Mouse (Mus musculus) bone marrow, adult 2 months (tissue): ENCODE results near the gene 2610301B20Rik. TPM values are rescaled to one million over a fixed set of nuclear protein-coding genes. Genes with fewer than 3 reads are reported as not detected.

Source experiments
- H3K27ac ChIP-seq: fragments of 200-500 bp; 2 replicates; pipeline ENCODE4 v1.5.1; 2012; ENCODE audit warnings: low read depth, mild to moderate bottlenecking, control low read depth, inconsistent platforms, low read length; ENCODE audit not compliant: control insufficient read depth, poor library complexity, insufficient read depth
- H3K4me1 ChIP-seq: fragments of 200-500 bp; 2 replicates; pipeline ENCODE4 v1.6.1; 2011; ENCODE audit warnings: low read length; ENCODE audit not compliant: control insufficient read depth, insufficient read depth
- H3K4me3 ChIP-seq: fragments of 200-500 bp; replicated peaks from 2 replicates; pipeline ENCODE3; 2011; ENCODE audit warnings: mild to moderate bottlenecking, low read depth, low read length, control low read depth; ENCODE audit not compliant: control insufficient read depth
- CTCF ChIP-seq: fragments of 200-500 bp; IDR thresholded peaks from 2 replicates; pipeline ENCODE4 v1.5.1; 2011; ENCODE audit warnings: low read length, control low read depth; ENCODE audit not compliant: control insufficient read depth, insufficient read depth
- POLR2A ChIP-seq: fragments of 200-500 bp; IDR thresholded peaks from 2 replicates; pipeline ENCODE4 v1.6.1; 2011; ENCODE audit warnings: low read depth, mild to moderate bottlenecking, control low read depth, low read length, borderline replicate concordance; ENCODE audit not compliant: control insufficient read depth
- WGBS: fragments of 180-500 bp; shearing (Covaris S2); methylation state at CpG from one replicate; pipeline ENCODE4 v1.1.7; 2018; 5-methylcytosine and 5-hydroxymethylcytosine counted together
- polyA plus RNA-seq: library from polyadenylated mRNA; stranded (reverse); fragments of >200 nt; gene quantifications from 2 replicates; pipeline ENCODE4 v1.2.4, GENCODE M21; 2011; ENCODE audit warnings: low replicate concordance; ENCODE audit not compliant: missing spikeins, insufficient read depth, insufficient read length

Gene 2610301B20Rik
- 2.1 and 4.7 TPM in 2 replicates for polyA plus RNA-seq

DNA sequence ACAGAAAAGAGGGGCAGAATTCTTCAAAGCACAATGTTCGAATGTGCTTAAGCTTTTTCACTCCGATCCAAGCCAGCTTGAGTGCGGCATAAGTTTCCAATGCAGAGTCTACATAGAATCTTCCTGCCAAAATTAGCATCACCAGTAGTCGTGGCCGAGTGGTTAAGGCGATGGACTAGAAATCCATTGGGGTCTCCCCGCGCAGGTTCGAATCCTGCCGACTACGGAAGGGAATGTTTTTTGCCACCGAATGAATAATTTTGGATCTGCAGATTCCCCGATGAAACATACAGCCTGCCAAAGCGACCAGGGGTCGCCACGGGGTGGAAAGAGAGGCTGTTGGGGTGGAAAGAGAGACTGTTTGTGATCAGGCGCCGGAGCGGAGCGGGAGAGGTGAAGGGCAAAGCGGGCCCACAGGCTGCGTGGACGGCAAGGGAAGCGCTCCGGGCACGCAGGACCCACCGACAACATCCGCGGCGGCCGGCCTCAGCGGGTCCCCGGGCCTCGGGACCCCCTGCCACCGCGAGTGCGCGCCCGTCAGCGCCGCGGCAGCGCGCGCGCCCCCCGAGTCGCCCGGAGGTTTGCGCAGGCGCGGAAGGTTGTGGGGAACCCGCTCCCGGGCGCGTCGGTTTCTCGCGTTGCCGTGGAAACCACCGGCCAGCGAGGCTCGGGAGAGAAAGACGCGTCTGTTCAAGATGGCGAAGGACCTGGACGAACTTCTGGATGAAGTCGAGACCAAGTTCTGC lies at the start of gene 2610301B20Rik:
2610301B20Rik (plus strand) TSS at position 579 of the 746 bp plus-strand sequence.
- H3K4me1 ChIP-seq: no peaks in the 10 kb centered on the region
- TF ChIP-seq POLR2A (0 out of 2 replicates have a peak, but pooled peaks have one; percentile 21), CTCF (no peak)
- H3K27ac ChIP-seq: peak within 1 kb of the TSS; percentile 99
- H3K4me3 ChIP-seq: peak within 1 kb of the TSS; percentile 74
- 1% methylated on average over 68 of the region's 68 CpGs for WGBS

- H3K4me1 ChIP-seq: no peaks in the 10 kb centered on the region
- TF ChIP-seq CTCF: no peak
- no peak for TF ChIP-seq POLR2A
- H3K4me3 ChIP-seq: no peak overlapping the region
- 62% methylated on average over 1 of the region's 1 CpGs for WGBS
- H3K27ac ChIP-seq: no peak overlapping the region
Observed at GRCm38 (mm10) chr4:10833273-10833672, 41.0 kb upstream of the 2610301B20Rik start.

GRCm38 (mm10) chr4:10835252-10836051 lies 38.8 kb upstream of the 2610301B20Rik start:
- no peak overlapping the region for H3K4me3 ChIP-seq
- WGBS: 74% methylated on average over 6 of the region's 6 CpGs
- no peaks in the 10 kb centered on the region for H3K4me1 ChIP-seq
- no peak for TF ChIP-seq POLR2A
- TF ChIP-seq CTCF: no peak
- no peak overlapping the region for H3K27ac ChIP-seq

DNA sequence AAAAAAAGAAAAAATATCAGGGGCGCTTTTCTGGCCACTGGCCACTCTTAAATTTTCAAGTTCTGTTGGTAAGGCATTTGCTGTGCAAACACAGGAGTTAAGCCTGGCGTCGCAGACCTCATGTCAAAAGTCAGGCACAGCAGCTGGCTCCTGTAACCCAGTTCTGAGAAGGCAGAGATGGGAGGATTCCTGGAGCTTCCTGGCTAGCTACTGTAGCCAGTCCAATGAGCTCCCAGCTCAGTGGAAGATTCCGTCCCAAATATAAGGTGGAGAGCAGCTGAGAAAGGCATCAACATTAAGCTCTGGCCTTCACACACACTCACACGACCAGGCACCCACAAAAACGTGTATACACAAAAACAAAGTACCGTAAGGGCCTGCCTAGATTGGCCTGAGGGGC lies 28.4 kb upstream of the 2610301B20Rik start:
- TF ChIP-seq POLR2A (no peak), CTCF (no peak)
- Histone ChIP-seq H3K4me1 (no peaks in the 10 kb centered on the region), H3K4me3 (no peak overlapping the region), H3K27ac (no peak overlapping the region)
- 76% methylated on average over 7 of the region's 7 CpGs for WGBS

- H3K4me1 ChIP-seq: no peaks in the 10 kb centered on the region
- 78% methylated on average over 7 of the region's 7 CpGs for WGBS
- no peak overlapping the region for H3K4me3 ChIP-seq
- TF ChIP-seq POLR2A: no peak
- no peak for TF ChIP-seq CTCF
- no peak overlapping the region for H3K27ac ChIP-seq
Observed at GRCm38 (mm10) chr4:10849812-10850211, 24.5 kb upstream of the 2610301B20Rik start.

- no peak overlapping the region for H3K4me3 ChIP-seq
- TF ChIP-seq CTCF (no peak), POLR2A (no peak)
- no peaks in the 10 kb centered on the region for H3K4me1 ChIP-seq
- 53% methylated on average over 5 of the region's 5 CpGs for WGBS
- no peak overlapping the region for H3K27ac ChIP-seq
Observed at GRCm38 (mm10) chr4:10851013-10851412, 23.3 kb upstream of the 2610301B20Rik start.

- H3K27ac ChIP-seq: no peak overlapping the region
- no peak for TF ChIP-seq CTCF
- no peak for TF ChIP-seq POLR2A
- no peak overlapping the region for H3K4me3 ChIP-seq
- no peaks in the 10 kb centered on the region for H3K4me1 ChIP-seq
Observed at GRCm38 (mm10) chr4:10859174-10859573, 15.1 kb upstream of the 2610301B20Rik start.

DNA sequence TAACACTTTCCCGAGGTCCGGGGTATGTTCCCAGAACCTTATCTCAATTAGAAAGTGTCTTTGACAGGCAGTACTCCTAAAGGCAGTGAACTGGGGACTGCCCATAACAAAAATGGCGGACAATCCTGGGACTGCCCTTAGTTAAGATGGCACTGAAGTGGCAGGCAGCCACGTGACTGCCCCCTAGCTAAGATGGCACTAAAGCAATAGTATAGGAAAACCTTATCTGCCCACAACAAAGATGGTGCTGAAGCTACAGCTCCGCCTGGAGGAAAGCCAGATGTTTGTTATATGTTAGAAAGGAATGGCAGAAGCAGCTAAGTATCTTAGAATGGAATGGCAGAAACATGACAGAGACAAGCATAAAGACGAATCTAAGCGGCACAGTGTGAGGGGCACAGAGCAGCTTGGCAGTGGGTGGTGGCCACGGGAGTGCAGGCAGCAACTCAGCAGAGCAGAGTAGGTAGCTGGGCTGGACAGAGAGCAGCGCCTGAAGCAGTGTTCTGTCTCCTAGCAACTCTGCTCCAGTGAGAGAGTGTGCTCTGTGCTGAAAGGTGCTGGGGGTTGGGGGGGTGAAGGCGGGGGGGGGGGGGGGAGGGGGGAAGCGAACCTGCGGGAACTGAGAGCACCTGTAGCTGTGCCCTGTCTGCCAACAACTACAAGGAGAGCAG lies 14.3 kb upstream of the 2610301B20Rik start:
- Histone ChIP-seq H3K27ac (no peak overlapping the region), H3K4me3 (no peak overlapping the region), H3K4me1 (no peaks in the 10 kb centered on the region)
- 63% methylated on average over 11 of the region's 12 CpGs for WGBS
- TF ChIP-seq POLR2A: no peak
- no peak for TF ChIP-seq CTCF
